Mouse (Mus musculus): ENCODE results near the gene Gm1043.

Gene Gm1043

GRCm38 (mm10) chr5:37085241-37085640 lies at the start of gene Gm1043:
TSS of gene Gm1043 (plus strand) at chr5:37085370.
- DNase-seq = no peak

GRCm38 (mm10) chr5:37035896-37036295 lies 49.3 kb upstream of the Gm1043 start:
- no peak for DNase-seq

GRCm38 (mm10) chr5:37036884-37037283 lies 48.3 kb upstream of the Gm1043 start:
- DNase-seq = no peak

- no peak for DNase-seq
Measured at GRCm38 (mm10) chr5:37039908-37040307, 45.3 kb upstream of the Gm1043 start.

GRCm38 (mm10) chr5:37040711-37041110 lies 44.5 kb upstream of the Gm1043 start:
- DNase-seq = no peak

- DNase-seq = no peak
Measured at GRCm38 (mm10) chr5:37041651-37042050, 43.5 kb upstream of the Gm1043 start.

- DNase-seq = no peak
Measured at GRCm38 (mm10) chr5:37042934-37043333, 42.2 kb upstream of the Gm1043 start.

GRCm38 (mm10) chr5:37044793-37045192 lies 40.4 kb upstream of the Gm1043 start:
- peak; percentile 40 for DNase-seq

GRCm38 (mm10) chr5:37045582-37045981 lies 39.6 kb upstream of the Gm1043 start:
- no peak for DNase-seq

- DNase-seq = no peak
Measured at GRCm38 (mm10) chr5:37046791-37047190, 38.4 kb upstream of the Gm1043 start.

GRCm38 (mm10) chr5:37047206-37047915 lies 37.8 kb upstream of the Gm1043 start:
- peak; percentile 20 for DNase-seq

- DNase-seq = peak; percentile 28
Measured at GRCm38 (mm10) chr5:37047992-37048391, 37.2 kb upstream of the Gm1043 start.

GRCm38 (mm10) chr5:37049111-37049510 lies 36.1 kb upstream of the Gm1043 start:
- no peak for DNase-seq

- DNase-seq = peak; percentile 29
Measured at GRCm38 (mm10) chr5:37050521-37051373, 34.4 kb upstream of the Gm1043 start.

GRCm38 (mm10) chr5:37051374-37052100 lies 33.6 kb upstream of the Gm1043 start:
- no peak for DNase-seq

GRCm38 (mm10) chr5:37052846-37053245 lies 32.3 kb upstream of the Gm1043 start:
- DNase-seq = no peak

GRCm38 (mm10) chr5:37055789-37056188 lies 29.4 kb upstream of the Gm1043 start:
- no peak for DNase-seq

- DNase-seq = no peak
Measured at GRCm38 (mm10) chr5:37056471-37056870, 28.7 kb upstream of the Gm1043 start.

- DNase-seq = no peak
Measured at GRCm38 (mm10) chr5:37061612-37062011, 23.6 kb upstream of the Gm1043 start.

GRCm38 (mm10) chr5:37064454-37065449 lies 20.4 kb upstream of the Gm1043 start:
- DNase-seq = no peak

- peak; percentile 38 for DNase-seq
Measured at GRCm38 (mm10) chr5:37066703-37067568, 18.2 kb upstream of the Gm1043 start.

Measured in lung, postnatal 36 days (tissue).